Mouse (Mus musculus) liver, embryonic 14 days (tissue): ENCODE results near the gene 1110017D15Rik. TPM values are rescaled to one million over a fixed set of nuclear protein-coding genes. Genes with fewer than 3 reads are reported as not detected.

Source experiments
- polyA plus RNA-seq: library from polyadenylated mRNA; depleted of rRNA; stranded (reverse); fragments of >200 nt; gene quantifications from 2 replicates; pipeline ENCODE4 v1.2.3, GENCODE M21; 2012; rRNA removed

The 1110017D15Rik gene
- not detected in 2 replicates for polyA plus RNA-seq

DNA sequence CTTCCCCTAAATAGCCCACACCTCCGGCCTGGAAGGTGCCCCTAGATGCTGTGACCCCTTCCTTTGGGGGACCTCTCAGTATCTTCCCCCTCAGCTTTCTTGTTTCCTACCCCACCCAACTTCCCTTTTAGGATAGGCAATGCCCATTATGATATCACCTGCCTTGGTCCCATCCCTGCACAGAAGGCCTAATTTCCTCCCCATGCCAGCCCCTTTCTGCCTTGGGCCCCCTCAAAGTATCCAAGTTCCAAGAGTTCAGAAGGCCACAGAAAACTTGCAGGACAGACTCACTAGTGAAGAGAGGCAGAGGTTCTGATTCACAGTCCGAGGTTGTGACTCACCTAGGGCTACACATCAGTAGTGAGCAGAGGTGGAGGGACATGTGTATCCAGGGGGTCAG, at the start of gene 1110017D15Rik:
TSS of gene 1110017D15Rik (minus strand) at position 101 of the 400 bp plus-strand sequence.

DNA sequence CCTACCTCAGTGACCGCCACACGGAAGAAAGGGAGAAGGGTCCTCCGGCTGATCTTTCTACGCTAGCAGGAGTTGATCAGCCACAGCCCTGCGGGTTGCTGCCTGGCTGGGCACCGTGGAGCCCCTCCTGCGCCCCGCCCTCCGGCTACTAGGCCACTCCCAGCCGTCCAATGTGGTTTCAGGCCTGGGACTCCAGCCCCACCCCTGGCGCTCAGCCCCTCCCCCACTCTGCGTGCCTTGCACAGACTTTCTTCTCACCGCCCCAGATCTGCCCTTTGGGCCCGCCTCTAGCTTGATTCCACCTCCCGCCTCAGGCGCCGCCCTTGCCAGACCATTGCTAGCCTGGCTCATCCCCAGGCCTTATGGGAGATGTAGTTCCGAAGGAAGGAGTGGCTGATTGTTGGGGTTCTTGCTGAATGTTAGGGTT, 14.1 kb downstream of the 1110017D15Rik start, which contains the start of gene AI464131:
TSS of gene AI464131 (minus strand) at position 91 of the 427 bp plus-strand sequence.

DNA sequence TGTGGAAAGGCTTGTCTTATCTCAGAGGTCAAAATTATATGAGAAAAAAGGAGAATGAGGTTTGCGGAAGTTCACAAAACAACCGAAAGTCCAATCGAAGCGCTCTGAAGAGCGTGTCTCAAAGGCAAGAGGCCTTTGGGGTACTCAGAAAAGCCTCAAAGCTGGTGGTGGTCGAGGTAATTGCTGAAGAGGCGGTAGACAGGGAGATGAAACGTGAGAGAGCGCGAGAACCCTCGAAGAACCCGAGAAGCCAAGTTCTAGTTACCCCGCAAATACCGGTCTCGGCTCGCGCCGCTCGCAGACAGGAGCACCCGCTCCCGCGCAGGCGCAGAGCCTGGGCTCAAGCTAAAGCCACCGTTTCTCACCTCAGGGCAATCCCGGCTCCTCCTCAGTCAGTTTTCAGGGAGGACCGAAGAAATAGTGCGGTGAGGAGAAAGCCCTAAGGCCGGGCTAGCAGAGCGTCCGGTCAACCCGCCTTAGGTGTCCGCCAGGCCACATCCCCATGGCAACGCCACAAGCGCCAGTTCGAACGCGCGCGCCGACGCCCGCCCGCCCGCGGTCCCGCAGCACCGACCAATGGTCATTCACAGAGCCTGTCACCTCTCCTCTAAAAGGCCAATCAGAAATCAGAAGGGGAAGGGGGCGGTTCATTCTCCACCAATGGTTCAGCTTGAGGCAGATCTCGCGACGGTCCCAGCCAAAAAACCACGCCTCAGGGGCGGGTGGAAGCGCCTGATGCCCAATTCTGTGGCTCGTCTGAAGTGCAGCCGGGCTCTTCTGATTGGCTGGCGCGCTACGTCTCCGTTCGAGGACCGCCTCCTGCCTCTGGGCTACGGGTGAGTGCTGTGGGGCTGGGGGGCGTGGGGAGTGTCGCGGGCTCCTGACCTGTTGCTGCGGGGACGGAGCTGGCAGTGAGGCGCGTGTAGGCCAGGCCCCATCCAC, 52.5 kb downstream of the 1110017D15Rik start, which contains the start of the genes Kif24 and Nudt2:
TSS of gene Kif24 (minus strand) at position 543 of the 942 bp plus-strand sequence.
TSS of gene Nudt2 (plus strand) at position 807 of the 942 bp plus-strand sequence.

Other genes starting within 250 kb of the 1110017D15Rik start
- gene Ubap2, start 242.2 kb downstream of the 1110017D15Rik start, polyA plus RNA-seq: 13.7 and 19.4 TPM in 2 replicates
- 27.9 and 35.3 TPM in 2 replicates for gene Dcaf12, start 202.4 kb downstream of the 1110017D15Rik start, polyA plus RNA-seq
- 16.5 and 18.8 TPM in 2 replicates for gene Ubap1, start 168.3 kb downstream of the 1110017D15Rik start, polyA plus RNA-seq
- 3.6 and 4.6 TPM in 2 replicates for gene Kif24, start 52.4 kb downstream of the 1110017D15Rik start, polyA plus RNA-seq
- 14.3 and 14.6 TPM in 2 replicates for gene Nudt2, start 52.2 kb downstream of the 1110017D15Rik start, polyA plus RNA-seq
- 0.50 and 0.59 TPM in 2 replicates for gene AI464131, start 14.3 kb downstream of the 1110017D15Rik start, polyA plus RNA-seq
- 1.6 and 1.8 TPM in 2 replicates for gene Fam219a, start 52.2 kb upstream of the 1110017D15Rik start, polyA plus RNA-seq
- gene Dnaic1, start 52.4 kb upstream of the 1110017D15Rik start, polyA plus RNA-seq: 1.3 and 1.6 TPM in 2 replicates
- 1.1 and 1.3 TPM in 2 replicates for gene Enho, start 123.0 kb upstream of the 1110017D15Rik start, polyA plus RNA-seq
- 0.69 and 0.75 TPM in 2 replicates for gene Cntfr, start 179.8 kb upstream of the 1110017D15Rik start, polyA plus RNA-seq
- 13.2 and 13.6 TPM in 2 replicates for gene Il11ra1, start 182.7 kb upstream of the 1110017D15Rik start, polyA plus RNA-seq
- 22.3 and 26.0 TPM in 2 replicates for gene Rpp25l, start 196.2 kb upstream of the 1110017D15Rik start, polyA plus RNA-seq
- gene Dctn3, start 205.8 kb upstream of the 1110017D15Rik start, polyA plus RNA-seq: 37.2 and 43.0 TPM in 2 replicates
- gene Arid3c, start 213.8 kb upstream of the 1110017D15Rik start, polyA plus RNA-seq: not detected in 2 replicates
- 21.6 and 24.6 TPM in 2 replicates for gene Galt, start 237.9 kb upstream of the 1110017D15Rik start, polyA plus RNA-seq
- gene Sigmar1, start 238.8 kb upstream of the 1110017D15Rik start, polyA plus RNA-seq: 22.4 and 26.2 TPM in 2 replicates